15 mouse cellular contexts compared by ENCODE assay signal in the genomic region with DNA sequence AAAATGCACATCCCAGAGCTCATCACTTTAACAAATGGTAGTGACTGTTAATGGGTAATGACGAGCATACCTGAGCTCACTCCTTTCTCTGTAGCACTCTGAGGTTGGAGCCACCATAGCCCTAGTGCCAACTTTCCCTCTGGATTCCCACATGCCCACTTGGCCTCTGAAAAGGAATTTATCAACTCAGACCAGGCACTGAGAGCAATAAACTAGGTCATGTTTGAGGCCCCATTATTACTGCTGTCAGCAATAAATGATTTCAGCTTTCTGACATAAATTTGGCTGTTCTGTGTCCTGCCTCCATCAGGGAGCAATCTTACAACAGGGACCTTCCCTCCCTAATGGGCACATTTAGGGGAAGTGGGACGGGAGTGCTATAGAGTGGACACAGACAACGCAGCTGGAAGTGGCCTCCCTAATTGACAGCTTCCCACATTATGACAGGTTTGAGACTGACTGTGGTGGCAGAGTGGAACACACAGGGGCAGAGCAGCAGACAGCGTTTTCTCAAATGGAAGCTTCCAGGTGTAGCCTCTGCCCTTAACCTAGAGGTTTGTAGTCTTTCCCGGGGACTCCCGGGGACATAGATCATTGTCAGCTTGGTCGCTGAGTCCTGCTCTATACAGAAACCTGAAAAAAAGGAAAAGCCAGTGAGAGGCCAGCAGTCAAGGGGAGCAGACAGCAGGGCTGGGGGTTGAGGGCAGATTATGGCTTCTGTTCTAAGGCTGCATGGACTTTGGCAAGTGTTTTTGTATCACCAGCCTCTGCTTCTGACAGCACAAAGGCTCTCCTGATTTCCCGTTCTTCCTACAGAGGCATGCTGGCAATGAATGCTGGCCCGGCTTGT.
DNase-seq lines count a peak whose midpoint lies in the region; ATAC-seq and TF ChIP-seq lines count a peak whose summit lies in the region.
"Had no signal": no experiment of that assay in that cellular context is flagged by ENCODE, and none has a peak within 500 bp of the region (broad histone marks: within the 10 kb centered on the region; RNA-seq: fewer than 3 reads in every experiment).

No protein-coding gene starts in this region.

- peak; percentile 49 for DNase-seq in lung, embryonic 14.5 days
- DNase-seq in lung, adult 18-20 months: no peak
- DNase-seq in cerebellum, adult 11 months: peak; percentile 27
- DNase-seq in cerebellum, adult 9-11 months: peak; percentile 72
- peak; percentile 4 for DNase-seq in mesoderm, embryonic 11.5 days (ENCODE audit: low read depth, low spot score)
- DNase-seq in urinary bladder, postnatal 4 days (ENCODE audit: low spot score in 2 of 2): no peak
- DNase-seq: adrenal gland, adult 8-10 months; thymus, postnatal 4 days had no signal

- no peaks in the 10 kb centered on the region for H3K36me3 ChIP-seq in lung, embryonic 14.5 days (ENCODE audit: insufficient read depth)
- H3K36me3 ChIP-seq: embryonic facial prominence, embryonic 10.5 days; heart, embryonic 12.5 days; hindbrain, embryonic 15.5 days; liver, embryonic 15.5 days; stomach, embryonic 15.5 days had no signal

- TF ChIP-seq CTCF in lung, embryonic 14.5 days (IDR thresholded peaks at IDR 0.05; ENCODE audit: low read depth): no peak

- 38% methylated on average over 9 of the region's 9 CpGs for WGBS in lung, embryonic 14.5 days

- no peak overlapping the region for H3K9ac ChIP-seq in lung, embryonic 14.5 days
- H3K9ac ChIP-seq: heart, embryonic 12.5 days; hindbrain, embryonic 15.5 days; liver, embryonic 15.5 days; stomach, embryonic 15.5 days had no signal

- H3K27me3 ChIP-seq in lung, embryonic 14.5 days (ENCODE audit: insufficient read depth, low read length): no peaks in the 10 kb centered on the region
- H3K27me3 ChIP-seq: heart, embryonic 12.5 days; hindbrain, embryonic 15.5 days; liver, embryonic 15.5 days; stomach, embryonic 15.5 days had no signal

- no peak overlapping the region for H3K27ac ChIP-seq in lung, embryonic 14.5 days (ENCODE audit: low read depth)
- H3K27ac ChIP-seq: embryonic facial prominence, embryonic 10.5 days; hindbrain, embryonic 15.5 days; liver, embryonic 15.5 days; stomach, embryonic 15.5 days had no signal

- no peaks in the 10 kb centered on the region for H3K4me1 ChIP-seq in lung, embryonic 14.5 days (ENCODE audit: insufficient read depth)
- H3K4me1 ChIP-seq: embryonic facial prominence, embryonic 10.5 days; heart, embryonic 12.5 days; liver, embryonic 15.5 days; stomach, embryonic 15.5 days had no signal

- H3K4me3 ChIP-seq in lung, embryonic 14.5 days (ENCODE audit: low read depth, low read length): no peak overlapping the region
- H3K4me3 ChIP-seq: embryonic facial prominence, embryonic 10.5 days; heart, embryonic 12.5 days; hindbrain, embryonic 15.5 days; liver, embryonic 15.5 days; stomach, embryonic 15.5 days had no signal

- H3K9me3 ChIP-seq in lung, embryonic 14.5 days (ENCODE audit: low read depth, low read length): no peaks in the 10 kb centered on the region
- H3K9me3 ChIP-seq: embryonic facial prominence, embryonic 10.5 days; heart, embryonic 12.5 days; hindbrain, embryonic 15.5 days; liver, embryonic 15.5 days; stomach, embryonic 15.5 days had no signal

- no peak overlapping the region for H3K4me2 ChIP-seq in lung, embryonic 14.5 days
- H3K4me2 ChIP-seq: heart, embryonic 12.5 days; hindbrain, embryonic 15.5 days; liver, embryonic 15.5 days; stomach, embryonic 15.5 days had no signal

- peak; percentile 70; the same call in 1 of the 2 replicates for ATAC-seq in lung, embryonic 14.5 days (ENCODE audit: insufficient read depth)
- ATAC-seq in megakaryocyte-erythroid progenitor cell, adult 5-6 weeks (replicated peaks; ENCODE audit: low FRiP score, low TSS enrichment, poor library complexity, severe bottlenecking): no peak
- ATAC-seq: CD4-positive, CD25-positive, alpha-beta regulatory T cell, adult 4 months had no signal

Comparison
In these comparisons a context has a peak if more than half of its experiments do, and no peak if none do; other contexts are left out.
1. DNase-seq: peak in lung, embryonic 14.5 days (single experiment), cerebellum, adult 11 months (single experiment), cerebellum, adult 9-11 months (single experiment) and mesoderm, embryonic 11.5 days (single experiment); none in lung, adult 18-20 months (0 of 2) and urinary bladder, postnatal 4 days (0 of 2).